Mouse (Mus musculus): ENCODE data around the gene Tcaf2. TPM values are rescaled to one million over a fixed set of nuclear protein-coding genes. Genes with fewer than 3 reads are reported as not detected.

Gene Tcaf2
- polyA plus RNA-seq, 1 experiment from 2014 or later: 1.5 TPM

- Histone ChIP-seq H3K4me1 (replicated peaks; ENCODE audit: control insufficient read depth, insufficient read depth, low read length) (no peaks in the 10 kb centered on the region), H3K4me3 (replicated peaks; ENCODE audit: low read length) (no peak overlapping the region), H3K9me3 (ENCODE audit: control insufficient read depth, low read length) (no peaks in the 10 kb centered on the region), H3K36me3 (replicated peaks; ENCODE audit: control insufficient read depth, insufficient read depth) (no peaks in the 10 kb centered on the region), H3K4me2 (replicated peaks) (no peak overlapping the region; the same call in 1 of the 2 replicates), H3K27me3 (ENCODE audit: control insufficient read depth, insufficient read depth, low read length) (no peaks in the 10 kb centered on the region), H3K27ac (no peak overlapping the region), H3K9ac (no peak overlapping the region)
- under 1% methylated on average over 7 of the region's 7 CpGs for WGBS
- DNase-seq (ENCODE audit: low spot score): peak; percentile 74
- ATAC-seq (ENCODE audit: low FRiP score): no peak
Observed at GRCm38 (mm10) chr6:42583488-42583872, 61.6 kb downstream of the Tcaf2 start.

- no peak for DNase-seq (ENCODE audit: low spot score)
- H3K36me3 ChIP-seq (replicated peaks; ENCODE audit: control insufficient read depth, insufficient read depth): no peaks in the 10 kb centered on the region
- no peak for ATAC-seq (ENCODE audit: low FRiP score)
- H3K9me3 ChIP-seq (ENCODE audit: control insufficient read depth, low read length): no peaks in the 10 kb centered on the region
- H3K4me3 ChIP-seq (replicated peaks; ENCODE audit: low read length): no peak overlapping the region
- H3K9ac ChIP-seq: no peak overlapping the region
- H3K4me2 ChIP-seq (replicated peaks): no peak overlapping the region; the same call in 1 of the 2 replicates
- no peaks in the 10 kb centered on the region for H3K27me3 ChIP-seq (ENCODE audit: control insufficient read depth, insufficient read depth, low read length)
- no peak overlapping the region for H3K27ac ChIP-seq
- WGBS: 71% methylated on average over 9 of the region's 9 CpGs
- no peaks in the 10 kb centered on the region for H3K4me1 ChIP-seq (replicated peaks; ENCODE audit: control insufficient read depth, insufficient read depth, low read length)
Observed at GRCm38 (mm10) chr6:42582741-42583487, 62.1 kb downstream of the Tcaf2 start.

GRCm38 (mm10) chr6:42578678-42579077 is 66.4 kb downstream of the Tcaf2 start:
- no peaks in the 10 kb centered on the region for H3K4me1 ChIP-seq (replicated peaks; ENCODE audit: control insufficient read depth, insufficient read depth, low read length)
- no peak for DNase-seq (ENCODE audit: low spot score)
- no peak for ATAC-seq (ENCODE audit: low FRiP score)
- no peak overlapping the region for H3K27ac ChIP-seq
- no peaks in the 10 kb centered on the region for H3K27me3 ChIP-seq (ENCODE audit: control insufficient read depth, insufficient read depth, low read length)
- WGBS: 88% methylated on average over 4 of the region's 4 CpGs
- no peak overlapping the region for H3K9ac ChIP-seq
- no peak overlapping the region for H3K4me2 ChIP-seq (replicated peaks)
- H3K9me3 ChIP-seq (ENCODE audit: control insufficient read depth, low read length): no peaks in the 10 kb centered on the region
- no peaks in the 10 kb centered on the region for H3K36me3 ChIP-seq (replicated peaks; ENCODE audit: control insufficient read depth, insufficient read depth)
- no peak overlapping the region for H3K4me3 ChIP-seq (replicated peaks; ENCODE audit: low read length)

GRCm38 (mm10) chr6:42577433-42577832 is 67.6 kb downstream of the Tcaf2 start:
- Histone ChIP-seq H3K9ac (no peak overlapping the region), H3K4me3 (replicated peaks; ENCODE audit: low read length) (no peak overlapping the region), H3K36me3 (replicated peaks; ENCODE audit: control insufficient read depth, insufficient read depth) (no peaks in the 10 kb centered on the region), H3K27me3 (ENCODE audit: control insufficient read depth, insufficient read depth, low read length) (no peaks in the 10 kb centered on the region), H3K4me1 (replicated peaks; ENCODE audit: control insufficient read depth, insufficient read depth, low read length) (no peaks in the 10 kb centered on the region), H3K9me3 (ENCODE audit: control insufficient read depth, low read length) (no peaks in the 10 kb centered on the region), H3K4me2 (replicated peaks) (no peak overlapping the region), H3K27ac (no peak overlapping the region)
- 94% methylated on average over 2 of the region's 2 CpGs for WGBS
- ATAC-seq (ENCODE audit: low FRiP score): no peak
- DNase-seq (ENCODE audit: low spot score): no peak

Other genes with a start within 250 kb of the Tcaf2 start
- gene Tas2r143, start 245.0 kb downstream of the Tcaf2 start, polyA plus RNA-seq (2014; fragmentation: Nextera tagmentation; extraction: Ambion mirVana): not detected in 2 replicates
- gene Tas2r135, start 239.8 kb downstream of the Tcaf2 start, polyA plus RNA-seq (2014; fragmentation: Nextera tagmentation; extraction: Ambion mirVana): not detected in 2 replicates
- not detected in 2 replicates for gene Tas2r126, start 210.7 kb downstream of the Tcaf2 start, polyA plus RNA-seq (2014; fragmentation: Nextera tagmentation; extraction: Ambion mirVana)
- gene Olfr458, start 180.1 kb downstream of the Tcaf2 start, polyA plus RNA-seq (2014; fragmentation: Nextera tagmentation; extraction: Ambion mirVana): not detected in 2 replicates
- gene Olfr457, start 168.9 kb downstream of the Tcaf2 start, polyA plus RNA-seq (2014; fragmentation: Nextera tagmentation; extraction: Ambion mirVana): not detected in 2 replicates
- gene Olfr456, start 158.0 kb downstream of the Tcaf2 start, polyA plus RNA-seq (2014; fragmentation: Nextera tagmentation; extraction: Ambion mirVana): not detected in 2 replicates
- gene Olfr455, start 97.7 kb downstream of the Tcaf2 start, polyA plus RNA-seq (2014; fragmentation: Nextera tagmentation; extraction: Ambion mirVana): 0.08 TPM in 1 of 2 replicates, not detected in the other
- 0.05 TPM in 1 of 2 replicates, not detected in the other for gene Tcaf3, start 47.6 kb downstream of the Tcaf2 start, polyA plus RNA-seq (2014; fragmentation: Nextera tagmentation; extraction: Ambion mirVana)
- 212 and 229 TPM in 2 replicates for gene Tcaf1, start 64.8 kb upstream of the Tcaf2 start, polyA plus RNA-seq (2014; fragmentation: Nextera tagmentation; extraction: Ambion mirVana)
- not detected in 2 replicates for gene Olfr453, start 94.1 kb upstream of the Tcaf2 start, polyA plus RNA-seq (2014; fragmentation: Nextera tagmentation; extraction: Ambion mirVana)
- gene Olfr38, start 111.2 kb upstream of the Tcaf2 start, polyA plus RNA-seq (2014; fragmentation: Nextera tagmentation; extraction: Ambion mirVana): not detected in 2 replicates
- gene Olfr452, start 139.8 kb upstream of the Tcaf2 start, polyA plus RNA-seq (2014; fragmentation: Nextera tagmentation; extraction: Ambion mirVana): not detected in 2 replicates
- gene Olfr450, start 166.7 kb upstream of the Tcaf2 start, polyA plus RNA-seq (2014; fragmentation: Nextera tagmentation; extraction: Ambion mirVana): not detected in 2 replicates
- gene Olfr449, start 189.1 kb upstream of the Tcaf2 start, polyA plus RNA-seq (2014; fragmentation: Nextera tagmentation; extraction: Ambion mirVana): not detected in 2 replicates
- gene Olfr448, start 245.2 kb upstream of the Tcaf2 start, polyA plus RNA-seq (2014; fragmentation: Nextera tagmentation; extraction: Ambion mirVana): not detected in 2 replicates

Data from hindbrain, embryonic 14.5 days (tissue).